Mouse (Mus musculus) spleen, embryonic (tissue): ENCODE data around the gene Scamp5.

Experiments used
- CTCF ChIA-PET: fragments of 350-600 bp; sonication (Branson Sonifier 250); formaldehyde crosslinking; loops from one replicate; lab custom pipeline; 2022; lab: Charles Lee

Gene Scamp5

GRCm38 (mm10) chr9:57420321-57421120, 47.3 kb downstream of the Scamp5 start:
- CTCF ChIA-PET = interaction anchor here (0.5 to 1.4 kb wide), 2 partner anchors 12 to 161 kb away, joined by 3 to 4 read pairs; no protein-coding TSS in a partner anchor

- CTCF ChIA-PET = no interaction called here
These were observed 48.2 kb downstream of the Scamp5 start for GRCm38 (mm10) chr9:57419521-57420267.

- CTCF ChIA-PET = no interaction called here
These were observed 50.5 kb downstream of the Scamp5 start for GRCm38 (mm10) chr9:57417341-57417740.

GRCm38 (mm10) chr9:57407120-57407905, 60.5 kb downstream of the Scamp5 start:
- CTCF ChIA-PET = no interaction called here

GRCm38 (mm10) chr9:57406395-57406794, 61.5 kb downstream of the Scamp5 start:
- CTCF ChIA-PET = no interaction called here

GRCm38 (mm10) chr9:57404036-57404435, 63.8 kb downstream of the Scamp5 start:
- CTCF ChIA-PET = no interaction called here

- CTCF ChIA-PET = no interaction called here
These were observed 65.3 kb downstream of the Scamp5 start for GRCm38 (mm10) chr9:57402318-57403251.

- CTCF ChIA-PET = interaction anchor here (0.7 kb wide), 1 partner anchor 25 kb away, joined by 3 read pairs; no protein-coding TSS in a partner anchor
These were observed 69.1 kb downstream of the Scamp5 start for GRCm38 (mm10) chr9:57398773-57399172.

- CTCF ChIA-PET = no interaction called here
These were observed 75.0 kb downstream of the Scamp5 start for GRCm38 (mm10) chr9:57392892-57393291.
